Mouse (Mus musculus): ENCODE results near the gene Enkur. TPM values are rescaled to one million over a fixed set of nuclear protein-coding genes. Genes with fewer than 3 reads are reported as not detected.
"Not testable (repeated sequence)": the region's sequence is repeated elsewhere in the genome, so short reads cannot be mapped to it uniquely, and the experiment has no call there.

Enkur gene
- 0.19 TPM in 1 of 2 replicates, not detected in the other for polyA plus RNA-seq (2012; rRNA removed)

GRCm38 (mm10) chr2:21204912-21205830, at the start of gene Enkur, which contains the start of gene Thnsl1:
Gene Enkur, minus strand, starts transcription at chr2:21205365.
Gene Thnsl1, plus strand, starts transcription at chr2:21205724.
- peak; percentile 99 for DNase-seq
- Histone ChIP-seq H3K27ac (ENCODE audit: insufficient read depth, low read depth, low read length) (peak within 1 kb of the TSS; percentile 57; the same call in 1 of the 2 replicates), H3K4me3 (ENCODE audit: insufficient read depth, low read depth, low read length) (peak within 1 kb of the TSS; percentile 89), H3K36me3 (ENCODE audit: control insufficient read depth, insufficient read depth, low read length) (no peaks in the 10 kb centered on the region), H3K27me3 (replicated peaks; ENCODE audit: control insufficient read depth, insufficient read depth, low read length) (no peaks in the 10 kb centered on the region), H3K4me1 (ENCODE audit: control insufficient read depth, insufficient read depth, low read length) (no peaks in the 10 kb centered on the region)
- TF ChIP-seq CTCF (conservative IDR thresholded peaks at IDR 0.05; ENCODE audit: insufficient read depth, insufficient read length, low read depth, low read length) (no peak), POLR2A (IDR thresholded peaks at IDR 0.05; ENCODE audit: low read depth, low read length) (peak; percentile 56)
- WGBS = under 1% methylated on average over 43 of the region's 43 CpGs

- Histone ChIP-seq H3K4me1 (ENCODE audit: control insufficient read depth, insufficient read depth, low read length) (peaks cover 5% of the 10 kb centered on the region; the same call in 1 of the 2 replicates), H3K27ac (ENCODE audit: insufficient read depth, low read depth, low read length) (no peak overlapping the region), H3K4me3 (ENCODE audit: insufficient read depth, low read depth, low read length) (no peak overlapping the region), H3K27me3 (replicated peaks; ENCODE audit: control insufficient read depth, insufficient read depth, low read length) (no peaks in the 10 kb centered on the region), H3K36me3 (ENCODE audit: control insufficient read depth, insufficient read depth, low read length) (no peaks in the 10 kb centered on the region)
- DNase-seq = no peak
- TF ChIP-seq POLR2A (IDR thresholded peaks at IDR 0.05; ENCODE audit: low read depth, low read length) (no peak), CTCF (conservative IDR thresholded peaks at IDR 0.05; ENCODE audit: insufficient read depth, insufficient read length, low read depth, low read length) (no peak)
These were observed 49.1 kb upstream of the Enkur start for GRCm38 (mm10) chr2:21254308-21254707.

GRCm38 (mm10) chr2:21253644-21254043, 48.5 kb upstream of the Enkur start:
- 80% methylated on average over 3 of the region's 3 CpGs for WGBS
- DNase-seq = no peak
- Histone ChIP-seq H3K4me1 (ENCODE audit: control insufficient read depth, insufficient read depth, low read length) (no peaks in the 10 kb centered on the region), H3K27ac (ENCODE audit: insufficient read depth, low read depth, low read length) (no peak overlapping the region), H3K27me3 (replicated peaks; ENCODE audit: control insufficient read depth, insufficient read depth, low read length) (no peaks in the 10 kb centered on the region), H3K4me3 (ENCODE audit: insufficient read depth, low read depth, low read length) (no peak overlapping the region), H3K36me3 (ENCODE audit: control insufficient read depth, insufficient read depth, low read length) (no peaks in the 10 kb centered on the region)
- TF ChIP-seq POLR2A (IDR thresholded peaks at IDR 0.05; ENCODE audit: low read depth, low read length) (no peak), CTCF (conservative IDR thresholded peaks at IDR 0.05; ENCODE audit: insufficient read depth, insufficient read length, low read depth, low read length) (no peak)

- TF ChIP-seq POLR2A (IDR thresholded peaks at IDR 0.05; ENCODE audit: low read depth, low read length) = no peak
- peak; percentile 44; the same call in 1 of the 2 replicates for TF ChIP-seq CTCF (conservative IDR thresholded peaks at IDR 0.05; ENCODE audit: insufficient read depth, insufficient read length, low read depth, low read length)
- no peak overlapping the region for H3K27ac ChIP-seq (ENCODE audit: insufficient read depth, low read depth, low read length)
- H3K27me3 ChIP-seq (replicated peaks; ENCODE audit: control insufficient read depth, insufficient read depth, low read length) = no peaks in the 10 kb centered on the region
- DNase-seq = peak; percentile 47
- 47% methylated on average over 2 of the region's 2 CpGs for WGBS
- no peaks in the 10 kb centered on the region for H3K36me3 ChIP-seq (ENCODE audit: control insufficient read depth, insufficient read depth, low read length)
- H3K4me1 ChIP-seq (ENCODE audit: control insufficient read depth, insufficient read depth, low read length) = no peaks in the 10 kb centered on the region
- H3K4me3 ChIP-seq (ENCODE audit: insufficient read depth, low read depth, low read length) = no peak overlapping the region
These were observed 40.4 kb upstream of the Enkur start for GRCm38 (mm10) chr2:21245477-21246102.

- no peaks in the 10 kb centered on the region for H3K27me3 ChIP-seq (replicated peaks; ENCODE audit: control insufficient read depth, insufficient read depth, low read length)
- 74% methylated on average over 4 of the region's 4 CpGs for WGBS
- H3K36me3 ChIP-seq (ENCODE audit: control insufficient read depth, insufficient read depth, low read length) = no peaks in the 10 kb centered on the region
- no peak for DNase-seq
- H3K27ac ChIP-seq (ENCODE audit: insufficient read depth, low read depth, low read length) = no peak overlapping the region
- TF ChIP-seq CTCF (conservative IDR thresholded peaks at IDR 0.05; ENCODE audit: insufficient read depth, insufficient read length, low read depth, low read length) (no peak), POLR2A (IDR thresholded peaks at IDR 0.05; ENCODE audit: low read depth, low read length) (no peak)
- H3K4me3 ChIP-seq (ENCODE audit: insufficient read depth, low read depth, low read length) = no peak overlapping the region
- H3K4me1 ChIP-seq (ENCODE audit: control insufficient read depth, insufficient read depth, low read length) = no peaks in the 10 kb centered on the region
These were observed 39.8 kb upstream of the Enkur start for GRCm38 (mm10) chr2:21244986-21245385.

- WGBS = 55% methylated on average over 4 of the region's 6 CpGs
- H3K4me1 ChIP-seq (ENCODE audit: control insufficient read depth, insufficient read depth, low read length); H3K27ac ChIP-seq (ENCODE audit: insufficient read depth, low read depth, low read length); H3K4me3 ChIP-seq (ENCODE audit: insufficient read depth, low read depth, low read length); H3K36me3 ChIP-seq (ENCODE audit: control insufficient read depth, insufficient read depth, low read length); H3K27me3 ChIP-seq (replicated peaks; ENCODE audit: control insufficient read depth, insufficient read depth, low read length); DNase-seq: not testable (repeated sequence)
These were observed 38.9 kb upstream of the Enkur start for GRCm38 (mm10) chr2:21244104-21244503.

- Histone ChIP-seq H3K27me3 (replicated peaks; ENCODE audit: control insufficient read depth, insufficient read depth, low read length) (no peaks in the 10 kb centered on the region), H3K27ac (ENCODE audit: insufficient read depth, low read depth, low read length) (no peak overlapping the region), H3K4me1 (ENCODE audit: control insufficient read depth, insufficient read depth, low read length) (no peaks in the 10 kb centered on the region), H3K36me3 (ENCODE audit: control insufficient read depth, insufficient read depth, low read length) (no peaks in the 10 kb centered on the region), H3K4me3 (ENCODE audit: insufficient read depth, low read depth, low read length) (no peak overlapping the region)
- TF ChIP-seq POLR2A (IDR thresholded peaks at IDR 0.05; ENCODE audit: low read depth, low read length) (no peak), CTCF (conservative IDR thresholded peaks at IDR 0.05; ENCODE audit: insufficient read depth, insufficient read length, low read depth, low read length) (no peak)
- 49% methylated on average over 5 of the region's 5 CpGs for WGBS
- peak; percentile 25 for DNase-seq
These were observed 31.7 kb upstream of the Enkur start for GRCm38 (mm10) chr2:21236846-21237245.
